Mouse (Mus musculus): Measurements from ENCODE around the gene Mid1. TPM values are rescaled to one million over a fixed set of nuclear protein-coding genes. Genes with fewer than 3 reads are reported as not detected.
"Not testable (repeated sequence)": the region's sequence is repeated elsewhere in the genome, so short reads cannot be mapped to it uniquely, and the experiment has no call there.

Mid1 gene
- polyA plus RNA-seq, 1 experiment from 2014 or later, result 4.7 TPM

GRCm38 (mm10) chrX:169969337-169969736 is 284.3 kb downstream of the Mid1 start:
- no peaks in the 10 kb centered on the region for H3K9me3 ChIP-seq (replicated peaks; ENCODE audit: low read length)
- no peak overlapping the region for H3K27ac ChIP-seq
- H3K9ac ChIP-seq (ENCODE audit: low read depth, low read length), result no peak overlapping the region
- 86% methylated on average over 1 of the region's 1 CpGs for WGBS
- no peak overlapping the region for H3K4me3 ChIP-seq (replicated peaks; ENCODE audit: low read depth, low read length)
- no peaks in the 10 kb centered on the region for H3K27me3 ChIP-seq (ENCODE audit: insufficient read depth, low read length)
- ATAC-seq (replicated peaks; ENCODE audit: low FRiP score, low read depth) (no peak), DNase-seq (ENCODE audit: low spot score) (no peak)
- H3K4me1 ChIP-seq (replicated peaks; ENCODE audit: insufficient read depth, low read length), result no peaks in the 10 kb centered on the region
- no peak for TF ChIP-seq CTCF (IDR thresholded peaks at IDR 0.05; ENCODE audit: low read depth)
- 0 out of 2 replicates have a peak, but pooled peaks cover 3% of the 10 kb centered on the region for H3K36me3 ChIP-seq (ENCODE audit: insufficient read depth, low read length)
- H3K4me2 ChIP-seq (ENCODE audit: low read length), result no peak overlapping the region

- not testable (repeated sequence) for H3K4me2 ChIP-seq (ENCODE audit: low read length); H3K27ac ChIP-seq; H3K4me1 ChIP-seq (replicated peaks; ENCODE audit: insufficient read depth, low read length); H3K4me3 ChIP-seq (replicated peaks; ENCODE audit: low read depth, low read length); H3K27me3 ChIP-seq (ENCODE audit: insufficient read depth, low read length); ATAC-seq (replicated peaks; ENCODE audit: low FRiP score, low read depth); H3K9ac ChIP-seq (ENCODE audit: low read depth, low read length); H3K36me3 ChIP-seq (ENCODE audit: insufficient read depth, low read length); H3K9me3 ChIP-seq (replicated peaks; ENCODE audit: low read length)
- DNase-seq (ENCODE audit: low spot score), result peak; percentile 7
- 85% methylated on average over 3 of the region's 3 CpGs for WGBS
Observed at GRCm38 (mm10) chrX:169969765-169970164, 284.8 kb downstream of the Mid1 start.

GRCm38 (mm10) chrX:169970546-169970945 is 285.5 kb downstream of the Mid1 start:
- WGBS, result 83% methylated on average over 7 of the region's 7 CpGs
- H3K27me3 ChIP-seq (ENCODE audit: insufficient read depth, low read length); H3K4me1 ChIP-seq (replicated peaks; ENCODE audit: insufficient read depth, low read length); H3K36me3 ChIP-seq (ENCODE audit: insufficient read depth, low read length); H3K9me3 ChIP-seq (replicated peaks; ENCODE audit: low read length); H3K9ac ChIP-seq (ENCODE audit: low read depth, low read length); H3K4me3 ChIP-seq (replicated peaks; ENCODE audit: low read depth, low read length); H3K27ac ChIP-seq; DNase-seq (ENCODE audit: low spot score); H3K4me2 ChIP-seq (ENCODE audit: low read length); ATAC-seq (replicated peaks; ENCODE audit: low FRiP score, low read depth): not testable (repeated sequence)

GRCm38 (mm10) chrX:169971562-169971961 is 286.6 kb downstream of the Mid1 start:
- H3K9me3 ChIP-seq (replicated peaks; ENCODE audit: low read length); ATAC-seq (replicated peaks; ENCODE audit: low FRiP score, low read depth); H3K4me1 ChIP-seq (replicated peaks; ENCODE audit: insufficient read depth, low read length); H3K36me3 ChIP-seq (ENCODE audit: insufficient read depth, low read length); DNase-seq (ENCODE audit: low spot score); H3K4me2 ChIP-seq (ENCODE audit: low read length); H3K27me3 ChIP-seq (ENCODE audit: insufficient read depth, low read length); H3K27ac ChIP-seq; H3K9ac ChIP-seq (ENCODE audit: low read depth, low read length); H3K4me3 ChIP-seq (replicated peaks; ENCODE audit: low read depth, low read length): not testable (repeated sequence)
- 84% methylated on average over 6 of the region's 6 CpGs for WGBS

- H3K9me3 ChIP-seq (replicated peaks; ENCODE audit: low read length); H3K4me3 ChIP-seq (replicated peaks; ENCODE audit: low read depth, low read length); H3K27ac ChIP-seq; H3K36me3 ChIP-seq (ENCODE audit: insufficient read depth, low read length); H3K27me3 ChIP-seq (ENCODE audit: insufficient read depth, low read length); H3K4me2 ChIP-seq (ENCODE audit: low read length); H3K4me1 ChIP-seq (replicated peaks; ENCODE audit: insufficient read depth, low read length); H3K9ac ChIP-seq (ENCODE audit: low read depth, low read length): not testable (repeated sequence)
- peak; percentile 31 for DNase-seq (ENCODE audit: low spot score)
- ATAC-seq (replicated peaks; ENCODE audit: low FRiP score, low read depth), result 0 out of 2 replicates have a peak, but pooled peaks have one; percentile 23
- WGBS, result 54% methylated on average over 2 of the region's 2 CpGs
Observed at GRCm38 (mm10) chrX:169972131-169972530, 287.1 kb downstream of the Mid1 start.

GRCm38 (mm10) chrX:169972791-169973494 is 287.9 kb downstream of the Mid1 start:
- ATAC-seq (replicated peaks; ENCODE audit: low FRiP score, low read depth); H3K9me3 ChIP-seq (replicated peaks; ENCODE audit: low read length); H3K4me1 ChIP-seq (replicated peaks; ENCODE audit: insufficient read depth, low read length); H3K27ac ChIP-seq; H3K36me3 ChIP-seq (ENCODE audit: insufficient read depth, low read length); H3K9ac ChIP-seq (ENCODE audit: low read depth, low read length); H3K4me3 ChIP-seq (replicated peaks; ENCODE audit: low read depth, low read length); H3K27me3 ChIP-seq (ENCODE audit: insufficient read depth, low read length); H3K4me2 ChIP-seq (ENCODE audit: low read length): not testable (repeated sequence)
- DNase-seq (ENCODE audit: low spot score), result peak; percentile 41
- WGBS, result 68% methylated on average over 6 of the region's 6 CpGs

- not testable (repeated sequence) for H3K4me1 ChIP-seq (replicated peaks; ENCODE audit: insufficient read depth, low read length); H3K36me3 ChIP-seq (ENCODE audit: insufficient read depth, low read length); DNase-seq (ENCODE audit: low spot score); H3K9me3 ChIP-seq (replicated peaks; ENCODE audit: low read length); H3K27me3 ChIP-seq (ENCODE audit: insufficient read depth, low read length); H3K9ac ChIP-seq (ENCODE audit: low read depth, low read length); H3K4me3 ChIP-seq (replicated peaks; ENCODE audit: low read depth, low read length); H3K27ac ChIP-seq; ATAC-seq (replicated peaks; ENCODE audit: low FRiP score, low read depth); H3K4me2 ChIP-seq (ENCODE audit: low read length)
- WGBS, result 69% methylated on average over 3 of the region's 3 CpGs
Observed at GRCm38 (mm10) chrX:169973806-169974205, 288.8 kb downstream of the Mid1 start.

GRCm38 (mm10) chrX:169974456-169974855 is 289.5 kb downstream of the Mid1 start:
- H3K4me1 ChIP-seq (replicated peaks; ENCODE audit: insufficient read depth, low read length); H3K27me3 ChIP-seq (ENCODE audit: insufficient read depth, low read length); ATAC-seq (replicated peaks; ENCODE audit: low FRiP score, low read depth); H3K4me3 ChIP-seq (replicated peaks; ENCODE audit: low read depth, low read length); H3K9ac ChIP-seq (ENCODE audit: low read depth, low read length); H3K9me3 ChIP-seq (replicated peaks; ENCODE audit: low read length); H3K4me2 ChIP-seq (ENCODE audit: low read length); H3K27ac ChIP-seq; H3K36me3 ChIP-seq (ENCODE audit: insufficient read depth, low read length); DNase-seq (ENCODE audit: low spot score): not testable (repeated sequence)
- WGBS, result 61% methylated on average over 4 of the region's 4 CpGs

- H3K4me2 ChIP-seq (ENCODE audit: low read length); H3K27ac ChIP-seq; H3K36me3 ChIP-seq (ENCODE audit: insufficient read depth, low read length); H3K9me3 ChIP-seq (replicated peaks; ENCODE audit: low read length); H3K4me3 ChIP-seq (replicated peaks; ENCODE audit: low read depth, low read length); H3K4me1 ChIP-seq (replicated peaks; ENCODE audit: insufficient read depth, low read length); H3K9ac ChIP-seq (ENCODE audit: low read depth, low read length); H3K27me3 ChIP-seq (ENCODE audit: insufficient read depth, low read length): not testable (repeated sequence)
- ATAC-seq (replicated peaks; ENCODE audit: low FRiP score, low read depth) (peak; percentile 53; the same call in 1 of the 2 replicates), DNase-seq (ENCODE audit: low spot score) (peak; percentile 99)
- 42% methylated on average over 6 of the region's 6 CpGs for WGBS
Observed at GRCm38 (mm10) chrX:169974974-169975373, 290.0 kb downstream of the Mid1 start.

Data from kidney, postnatal 0 days (tissue).